Mouse (Mus musculus) neutrophil, adult 5-6 weeks (primary cell): ENCODE results near the gene Gm7324. TPM values are rescaled to one million over a fixed set of nuclear protein-coding genes. Genes with fewer than 3 reads are reported as not detected.
"Not testable (repeated sequence)": the region's sequence is repeated elsewhere in the genome, so short reads cannot be mapped to it uniquely, and the experiment has no call there.

Experiments
- ATAC-seq: fragments of 151-379, 151-347 bp; 2 replicates; pipeline ENCODE4 v1.8.0; 2017; ENCODE audit warnings: mild to moderate bottlenecking, moderate TSS enrichment; ENCODE audit not compliant: insufficient number of reproducible peaks, poor library complexity, low FRiP score, severe bottlenecking; ENCODE audit errors: extremely low read depth
- total RNA-seq: library from RNA; stranded (forward); fragments of 200-1000 nt; gene quantifications from 2 replicates; pipeline ENCODE4 v1.2.3, GENCODE M21; 2017

The Gm7324 gene
- not detected in 2 replicates for total RNA-seq

- not testable (repeated sequence) for ATAC-seq
Observed at GRCm38 (mm10) chr14:43697621-43698020, at the start of gene Gm7324. TSS of gene Gm7324 (plus strand) at chr14:43697828.

DNA sequence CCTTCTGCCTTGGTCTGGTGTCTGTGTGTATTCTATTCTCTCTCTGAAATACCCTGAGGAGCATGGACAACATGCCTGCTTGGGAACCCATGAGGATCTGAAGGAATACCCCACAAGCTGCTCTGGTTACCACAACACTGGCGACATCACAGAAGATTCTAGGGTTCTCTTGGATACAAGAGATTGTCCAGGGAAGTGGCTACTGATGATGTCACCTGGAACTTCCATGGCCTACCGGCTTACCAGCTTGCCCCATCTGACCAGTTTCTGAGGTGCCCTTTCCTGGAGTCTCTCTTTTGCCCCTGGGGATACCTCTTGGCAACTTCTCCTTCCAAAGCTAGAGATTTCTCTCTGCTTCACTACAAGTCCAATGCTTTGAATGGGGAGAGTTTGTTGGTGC lies 20.5 kb upstream of the Gm7324 start, which contains the start of gene Gm8165:
Gene Gm8165, minus strand, starts transcription at position 101 of the 400 bp plus-strand sequence.
- not testable (repeated sequence) for ATAC-seq

DNA sequence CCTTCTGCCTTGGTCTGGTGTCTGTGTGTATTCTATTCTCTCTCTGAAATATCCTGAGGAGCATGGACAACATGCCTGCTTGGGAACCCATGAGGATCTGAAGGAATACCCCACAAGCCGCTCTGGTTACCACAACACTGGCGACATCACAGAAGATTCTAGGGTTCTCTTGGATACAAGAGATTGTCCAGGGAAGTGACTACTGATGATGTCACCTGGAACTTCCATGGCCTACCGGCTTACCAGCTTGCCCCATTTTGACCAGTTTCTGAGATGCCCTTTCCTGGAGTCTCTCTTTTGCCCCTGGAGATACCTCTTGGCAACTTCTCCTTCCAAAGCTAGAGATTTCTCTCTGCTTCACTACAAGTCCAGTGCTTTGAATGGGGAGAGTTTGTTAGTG lies 29.8 kb downstream of the Gm7324 start, which contains the start of gene Gm16506:
Gene Gm16506, minus strand, starts transcription at position 101 of the 400 bp plus-strand sequence.
- ATAC-seq: not testable (repeated sequence)

DNA sequence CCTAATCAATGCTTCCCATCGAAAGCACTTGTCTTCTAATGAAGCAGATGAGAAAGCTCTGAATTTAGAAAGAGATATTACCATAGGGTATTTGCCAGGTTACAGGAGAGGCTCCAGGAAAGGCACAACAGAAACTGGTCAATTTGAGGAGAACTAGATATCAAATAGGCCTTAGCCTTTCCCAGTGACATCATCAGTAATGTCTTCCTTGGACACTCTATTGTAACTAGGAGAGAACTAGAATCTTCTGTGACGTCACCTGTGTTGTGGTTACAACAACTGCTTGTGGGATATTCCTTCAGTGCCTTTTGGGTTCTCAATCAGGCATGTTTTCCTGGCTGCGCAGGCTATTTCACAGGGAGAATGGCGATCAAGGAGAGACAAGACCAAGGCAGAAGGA lies 49.9 kb downstream of the Gm7324 start, which contains the start of gene Gm6526:
Gene Gm6526, plus strand, starts transcription at position 301 of the 400 bp plus-strand sequence.
- not testable (repeated sequence) for ATAC-seq

Other genes starting within 250 kb of the Gm7324 start
- not detected in 2 replicates for gene Gm5799, start 154.3 kb upstream of the Gm7324 start, total RNA-seq
- gene Gm17654, start 118.7 kb upstream of the Gm7324 start, total RNA-seq: not detected in 2 replicates
- gene Gm10375, start 89.8 kb upstream of the Gm7324 start, total RNA-seq: not detected in 2 replicates
- gene Gm8165, start 20.6 kb upstream of the Gm7324 start, total RNA-seq: not detected in 2 replicates
- gene Gm16506, start 29.7 kb downstream of the Gm7324 start, total RNA-seq: not detected in 2 replicates
- gene Gm6526, start 50.0 kb downstream of the Gm7324 start, total RNA-seq: not detected in 2 replicates
- not detected in 2 replicates for gene Gm8180, start 86.9 kb downstream of the Gm7324 start, total RNA-seq
- 1.6 and 4.5 TPM in 2 replicates for gene Ear1, start 177.7 kb downstream of the Gm7324 start, total RNA-seq
- gene Ear10, start 225.7 kb downstream of the Gm7324 start, total RNA-seq: not detected in 2 replicates
- gene Gm8113, start 227.6 kb downstream of the Gm7324 start, total RNA-seq: not detected in 2 replicates